Mouse (Mus musculus): ENCODE measurements at regions not wholly inside any gene's neighbourhood (a gene's known extent, or its start where the extent isn't known, plus 50 kb on each side); places are given as distances from the start of the nearest gene placed in this dataset.

GRCm38 (mm10) chr14:100362786-100363185 lies 78.3 kb upstream of the Klf12 start:
- TF ChIP-seq CTCF (conservative IDR thresholded peaks at IDR 0.05; ENCODE audit: low read length) = no peak
- TF ChIP-seq NANOG (IDR thresholded peaks at IDR 0.05; ENCODE audit: borderline replicate concordance, low read length) = no peak
- no peak for TF ChIP-seq POU5F1 (IDR thresholded peaks at IDR 0.05; ENCODE audit: borderline replicate concordance, low read length)
